Mouse (Mus musculus): Measurements from ENCODE around the gene Gsap.
"Not testable (repeated sequence)": the region's sequence is repeated elsewhere in the genome, so short reads cannot be mapped to it uniquely, and the experiment has no call there.

Gene Gsap

GRCm38 (mm10) chr5:21328560-21328959 lies 142.5 kb downstream of the Gsap start:
- DNase-seq = no peak

DNA sequence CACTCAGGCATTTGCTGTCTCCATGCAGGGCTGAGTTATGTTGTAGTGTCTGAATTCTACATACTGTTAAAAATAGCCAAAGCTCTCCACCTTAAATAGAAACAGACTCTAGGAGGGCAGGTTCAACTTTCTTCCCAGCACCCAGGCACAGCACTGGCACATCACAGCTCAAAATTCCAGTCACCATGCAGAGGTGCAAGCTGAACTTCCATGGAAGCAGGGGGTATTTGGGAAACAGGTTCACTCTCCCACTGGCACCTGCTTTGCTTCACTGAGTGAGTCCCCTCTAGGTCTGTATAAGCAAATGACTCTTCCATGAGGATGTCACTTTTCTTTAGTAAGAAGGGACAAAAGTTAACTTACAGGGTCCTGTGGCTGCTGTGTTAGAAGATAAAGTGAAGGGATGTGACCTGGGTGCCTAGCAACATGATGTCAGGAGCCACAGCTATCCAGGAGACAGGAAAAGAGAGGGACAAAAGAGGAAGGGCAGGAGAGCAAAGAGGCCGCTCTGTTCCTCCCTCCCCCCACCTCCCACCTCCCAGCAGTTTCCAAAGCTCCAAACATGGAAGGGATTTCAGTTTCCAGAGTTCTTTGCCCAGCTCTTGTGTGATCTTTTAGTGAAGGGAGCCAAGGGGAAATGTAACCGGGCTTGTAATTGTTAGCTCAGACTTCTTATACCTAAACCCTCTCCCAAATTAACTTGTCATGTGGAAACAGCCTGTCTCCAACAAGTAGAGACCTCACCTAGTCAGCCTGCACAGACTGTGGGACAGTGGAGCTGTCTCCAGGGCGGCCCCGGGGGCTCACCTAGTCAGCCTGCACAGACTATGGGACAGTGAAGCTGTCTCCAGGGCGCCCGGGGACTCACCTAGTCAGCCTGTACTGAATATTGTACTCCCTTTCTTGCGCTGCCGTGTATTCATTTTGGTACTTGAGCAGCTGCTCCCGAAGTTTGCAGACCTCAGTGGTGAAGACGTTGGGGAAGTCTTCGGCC lies 143.9 kb downstream of the Gsap start:
- no peak for DNase-seq

- no peak for DNase-seq
These were observed 145.6 kb downstream of the Gsap start for GRCm38 (mm10) chr5:21331656-21332055.

- DNase-seq = no peak
These were observed 146.1 kb downstream of the Gsap start for GRCm38 (mm10) chr5:21332119-21332518.

- DNase-seq = not testable (repeated sequence)
These were observed 156.2 kb downstream of the Gsap start for GRCm38 (mm10) chr5:21342265-21342664.

DNA sequence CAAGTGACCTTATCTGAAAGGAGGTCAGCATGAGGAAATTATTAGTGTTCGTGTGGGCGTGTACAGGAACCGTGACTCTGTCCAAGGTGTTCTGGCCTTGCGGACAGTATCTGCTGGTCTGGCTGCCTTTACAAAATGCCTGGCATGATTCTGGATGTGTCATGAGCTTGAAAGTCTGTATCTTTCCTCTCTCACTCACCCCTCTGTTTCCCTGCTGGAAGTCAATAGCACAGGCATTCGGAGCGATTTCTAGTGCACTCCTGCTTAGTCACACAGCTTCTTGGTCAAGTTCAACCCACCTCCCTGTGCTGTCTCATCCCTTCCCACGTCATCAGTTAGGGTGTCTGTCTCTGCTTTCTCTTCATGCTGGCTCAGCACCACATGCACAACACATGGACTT lies 162.3 kb downstream of the Gsap start:
- DNase-seq = no peak

- DNase-seq = no peak
These were observed 165.6 kb downstream of the Gsap start for GRCm38 (mm10) chr5:21351678-21352077.

GRCm38 (mm10) chr5:21358648-21359047 lies 172.6 kb downstream of the Gsap start:
- no peak for DNase-seq

DNA sequence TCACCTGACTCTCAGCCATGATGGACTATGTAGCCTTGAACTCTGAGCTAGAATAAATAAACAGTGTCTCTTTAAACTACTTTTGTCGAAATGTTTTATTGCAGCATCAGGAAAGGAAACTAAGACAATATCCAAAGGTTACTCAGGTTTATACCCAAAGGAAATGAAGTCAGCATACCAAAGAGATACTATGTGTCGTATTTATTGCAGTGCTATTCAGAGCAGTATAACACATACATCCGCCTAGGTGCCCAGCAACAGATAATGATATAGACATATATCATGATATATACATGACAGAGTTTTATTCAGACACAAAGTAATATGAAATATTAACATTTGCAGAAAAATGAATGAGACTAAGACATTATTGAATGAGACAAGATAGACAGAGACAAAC lies 177.3 kb downstream of the Gsap start:
- DNase-seq = no peak

Data from kidney, adult 11 months (tissue).